Mouse (Mus musculus) natural killer cell, adult 2 months (primary cell): ENCODE data around the gene Lama5.
A peak's percentile ranks its signal among the peaks of the same experiment; 100 is the strongest.
"Not testable (repeated sequence)": the region's sequence is repeated elsewhere in the genome, so short reads cannot be mapped to it uniquely, and the experiment has no call there.

Experiments used
- DNase-seq, 2 experiments: peaks; one replicate each; pipeline ENCODE4 v3.0.0; 2022; ENCODE audit warnings: low spot score in 2 of 2

Gene Lama5

GRCm38 (mm10) chr2:180225762-180226378, at the start of gene Lama5:
Lama5 (minus strand) TSS chr2:180225859.
- no peak for DNase-seq

GRCm38 (mm10) chr2:180274523-180274922, 48.9 kb upstream of the Lama5 start:
- DNase-seq, result no peak

GRCm38 (mm10) chr2:180273394-180274244, 48.0 kb upstream of the Lama5 start, which contains the start of gene Cables2:
Cables2 (minus strand) TSS chr2:180273496.
- DNase-seq, result peak; percentile 90 to 93

- no peak for DNase-seq
These were observed 47.2 kb upstream of the Lama5 start for GRCm38 (mm10) chr2:180272884-180273321.

GRCm38 (mm10) chr2:180271804-180272395, 46.2 kb upstream of the Lama5 start:
- no peak for DNase-seq

GRCm38 (mm10) chr2:180270537-180271255, 45.0 kb upstream of the Lama5 start:
- peak in 1 of 2 experiments; percentile 38 for DNase-seq

- DNase-seq, result no peak
These were observed 43.7 kb upstream of the Lama5 start for GRCm38 (mm10) chr2:180269329-180269728.

- no peak for DNase-seq
These were observed 42.3 kb upstream of the Lama5 start for GRCm38 (mm10) chr2:180267955-180268354.

- no peak for DNase-seq
These were observed 37.2 kb upstream of the Lama5 start for GRCm38 (mm10) chr2:180262891-180263290.

- no peak for DNase-seq
These were observed 36.8 kb upstream of the Lama5 start for GRCm38 (mm10) chr2:180262441-180262840.

GRCm38 (mm10) chr2:180261901-180262300, 36.2 kb upstream of the Lama5 start:
- no peak for DNase-seq

- no peak for DNase-seq
These were observed 35.2 kb upstream of the Lama5 start for GRCm38 (mm10) chr2:180260610-180261480.

- not testable (repeated sequence) for DNase-seq
These were observed 34.4 kb upstream of the Lama5 start for GRCm38 (mm10) chr2:180259826-180260609.

- DNase-seq, result not testable (repeated sequence)
These were observed 33.4 kb upstream of the Lama5 start for GRCm38 (mm10) chr2:180258951-180259484.

GRCm38 (mm10) chr2:180257963-180258865, 32.6 kb upstream of the Lama5 start:
- no peak for DNase-seq

GRCm38 (mm10) chr2:180257001-180257521, 31.4 kb upstream of the Lama5 start, which contains the start of gene Rps21:
Rps21 (plus strand) TSS chr2:180257377.
- DNase-seq, result peak; percentile 95 to 96

- DNase-seq, result no peak
These were observed 30.8 kb upstream of the Lama5 start for GRCm38 (mm10) chr2:180256296-180257000.

GRCm38 (mm10) chr2:180255701-180256100, 30.0 kb upstream of the Lama5 start:
- DNase-seq, result no peak
